Mouse (Mus musculus) layer of hippocampus, adult 9-11 months (tissue): ENCODE measurements around the gene Slc35b4.

Source experiments
- DNase-seq: peaks from one replicate; pipeline ENCODE4 v3.0.0; 2022

The Slc35b4 gene

DNA sequence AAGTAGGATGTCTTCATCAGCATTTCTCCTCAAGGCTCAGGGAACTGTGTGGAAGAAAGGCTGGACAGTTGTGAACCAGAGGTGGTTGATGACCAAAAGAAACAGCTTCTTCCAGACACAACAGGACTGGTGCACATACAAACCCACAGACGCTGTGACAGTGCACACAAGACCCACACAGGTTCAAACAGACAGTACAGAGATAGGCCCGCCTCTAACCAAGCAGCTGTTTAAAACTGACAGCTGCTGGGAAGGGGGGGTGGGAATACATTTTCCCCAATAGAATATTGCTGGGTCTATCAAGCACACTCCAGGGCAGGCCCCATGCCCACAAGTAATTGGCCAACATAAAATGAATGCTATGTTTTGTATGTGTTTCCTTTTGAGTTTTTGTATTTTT is 52.5 kb downstream of the Slc35b4 start:
- DNase-seq: no peak

DNA sequence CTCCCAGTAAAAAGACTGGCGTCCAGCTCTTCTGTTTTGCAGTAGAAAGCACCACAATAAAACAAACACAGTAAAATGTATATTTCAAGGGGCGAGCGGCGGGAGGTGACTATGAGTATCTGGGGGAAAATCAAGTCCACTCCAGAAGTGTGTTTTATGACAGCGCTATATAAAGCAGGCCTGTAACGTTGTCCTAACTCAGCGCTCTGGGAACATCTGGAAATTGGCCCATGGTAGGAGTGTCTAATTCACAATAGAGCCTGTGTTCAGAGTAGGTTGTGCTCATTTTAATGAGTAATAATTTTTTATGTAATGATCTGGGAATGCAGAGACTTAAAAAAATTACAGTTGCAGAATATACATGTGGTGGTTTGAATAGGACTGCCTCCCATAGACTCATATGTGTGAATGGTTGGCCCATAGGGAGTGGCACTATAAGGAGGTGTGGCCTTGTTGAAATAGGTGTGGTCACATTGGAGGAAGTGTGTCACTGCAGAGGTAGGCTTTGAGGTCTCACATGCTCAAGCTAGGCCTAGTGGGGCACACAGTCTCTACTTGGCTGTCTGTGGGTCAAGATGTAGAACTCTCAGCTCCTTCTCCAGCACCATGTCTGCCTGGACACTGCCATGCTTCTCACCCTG is 60.0 kb downstream of the Slc35b4 start:
- DNase-seq: no peak

DNA sequence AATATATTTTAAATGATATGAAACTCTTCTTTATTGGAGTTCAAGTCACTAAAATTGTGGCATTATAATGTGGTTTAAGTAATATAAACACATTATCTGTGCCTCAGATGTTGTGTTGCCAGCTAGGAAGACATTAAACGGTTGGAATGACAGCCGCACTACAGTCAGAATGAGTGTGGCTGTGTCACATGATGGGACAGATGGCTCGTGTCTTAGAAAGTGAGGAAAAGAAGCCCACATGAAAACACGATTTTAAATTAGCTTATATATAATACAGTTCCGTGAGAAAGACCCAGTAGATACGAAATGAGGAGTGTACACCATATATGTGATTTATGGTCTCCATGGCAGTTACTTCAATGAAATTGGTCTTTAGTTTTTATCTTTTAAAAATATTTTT is 65.5 kb downstream of the Slc35b4 start:
- no peak for DNase-seq

DNA sequence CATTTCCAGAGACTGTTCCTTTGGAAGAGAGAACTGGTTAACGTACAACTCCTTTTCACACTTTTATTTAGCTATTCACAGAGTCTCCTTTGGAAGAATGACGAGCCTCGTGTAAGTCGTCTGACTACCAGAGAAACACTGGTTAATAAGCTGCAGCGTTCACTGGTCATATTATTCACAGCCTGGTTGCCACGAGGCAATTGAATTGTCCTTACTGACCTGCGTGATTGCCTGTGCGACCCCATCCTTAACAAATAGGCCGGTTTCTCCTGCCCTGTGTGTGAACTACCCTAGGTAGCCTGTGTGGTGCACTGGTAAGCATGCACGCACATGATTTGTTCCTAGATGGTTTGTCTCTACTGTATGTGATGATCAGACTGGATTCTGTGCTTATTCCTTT is 66.3 kb downstream of the Slc35b4 start:
- DNase-seq: no peak
